Mouse (Mus musculus) forebrain, embryonic 13.5 days (tissue): ENCODE measurements around the gene Stra6l. TPM values are rescaled to one million over a fixed set of nuclear protein-coding genes. Genes with fewer than 3 reads are reported as not detected.

Source experiments
- ATAC-seq: fragments of 200-750 bp; cut with Nextera tagmentation; 2 replicates; pipeline ENCODE4 v1.8.0; 2017
- H3K27ac ChIP-seq: fragments of 300-500 bp; sonication (generic); 2 replicates; pipeline ENCODE4 v1.5.1; 2015; ENCODE audit warnings: inconsistent platforms, mild to moderate bottlenecking, moderate library complexity
- H3K27me3 ChIP-seq: fragments of 300-500 bp; sonication (generic); 2 replicates; pipeline ENCODE4 v1.6.1; 2015; ENCODE audit warnings: mild to moderate bottlenecking, inconsistent platforms
- H3K36me3 ChIP-seq: fragments of 300-500 bp; sonication (generic); 2 replicates; pipeline ENCODE4 v1.6.1; 2015; ENCODE audit warnings: mild to moderate bottlenecking, inconsistent platforms; ENCODE audit not compliant: poor library complexity, severe bottlenecking
- H3K4me1 ChIP-seq: fragments of 300-500 bp; sonication (generic); 2 replicates; pipeline ENCODE4 v1.6.1; 2015; ENCODE audit warnings: inconsistent platforms
- H3K4me2 ChIP-seq: fragments of 300-500 bp; sonication (generic); 2 replicates; pipeline ENCODE4 v1.6.1; 2015; ENCODE audit warnings: inconsistent platforms, mild to moderate bottlenecking, moderate library complexity
- H3K4me3 ChIP-seq: fragments of 300-500 bp; sonication (generic); 2 replicates; pipeline ENCODE4 v1.5.1; 2015; ENCODE audit warnings: mild to moderate bottlenecking, inconsistent platforms
- H3K9ac ChIP-seq: fragments of 300-500 bp; sonication (generic); 2 replicates; pipeline ENCODE4 v1.6.1; 2015; ENCODE audit warnings: mild to moderate bottlenecking, inconsistent platforms
- H3K9me3 ChIP-seq: fragments of 300-500 bp; sonication (generic); replicated peaks from 2 replicates; pipeline ENCODE4 v1.6.1; 2016; ENCODE audit warnings: inconsistent platforms
- WGBS: fragments of 180-500 bp; shearing (Covaris S2); methylation state at CpG from one replicate; pipeline ENCODE4 v1.1.7; 2015; 5-methylcytosine and 5-hydroxymethylcytosine counted together
- polyA plus RNA-seq: library from polyadenylated mRNA; unstranded; fragments of >200 nt; fragmentation: Nextera tagmentation; extraction: Ambion mirVana; gene quantifications from 2 replicates; pipeline ENCODE4 v1.2.1, GENCODE M21; 2015

The Stra6l gene
- polyA plus RNA-seq, 1 experiment from 2014 or later = 1.1 TPM

DNA sequence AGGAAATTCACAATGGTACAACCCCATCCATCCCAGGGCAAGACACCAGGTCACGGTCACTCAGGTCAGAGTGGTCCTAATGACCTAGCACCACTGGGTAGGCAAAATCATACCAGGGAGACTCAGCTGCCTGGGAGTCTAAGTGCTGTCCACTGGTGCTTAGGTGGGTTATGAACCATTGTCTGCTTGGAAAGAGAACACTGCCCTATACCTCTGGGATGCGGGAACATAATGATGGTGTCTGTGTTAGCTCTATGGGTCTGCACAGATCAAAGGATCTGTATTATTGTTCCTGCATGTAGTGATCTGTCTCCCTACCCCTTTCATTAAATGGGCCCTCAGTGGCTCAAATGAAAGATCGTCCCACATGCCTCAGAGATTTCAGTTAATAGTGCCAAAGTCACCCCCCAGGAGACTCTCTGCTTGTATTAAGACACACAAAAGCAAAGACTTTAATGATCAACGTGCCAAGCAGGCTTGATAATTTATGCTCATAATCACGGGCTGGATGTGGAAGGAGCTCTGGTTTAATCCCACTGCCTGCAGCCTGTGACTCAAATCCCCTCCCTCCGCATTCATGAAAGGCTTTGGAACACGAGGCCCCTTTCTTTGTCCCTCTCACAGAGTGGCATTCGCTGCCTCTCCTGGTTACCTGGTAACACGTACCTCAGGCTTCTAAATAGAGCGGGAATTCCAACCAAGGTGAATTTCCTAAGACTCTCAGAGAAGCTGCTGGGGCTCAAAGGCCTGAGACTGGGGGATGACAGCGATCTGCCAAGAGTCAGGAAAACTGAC is 25.5 kb upstream of the Stra6l start:
- ATAC-seq = peak; percentile 34
- 4% methylated on average over 11 of the region's 11 CpGs for WGBS
- Histone ChIP-seq H3K4me1 (peaks cover 92% of the 10 kb centered on the region), H3K27ac (peak overlapping the region; percentile 98), H3K9me3 (no peaks in the 10 kb centered on the region), H3K4me3 (peak overlapping the region; percentile 73), H3K9ac (peak overlapping the region; percentile 99), H3K36me3 (peaks cover 17% of the 10 kb centered on the region), H3K4me2 (peak overlapping the region; percentile 69), H3K27me3 (peaks cover 18% of the 10 kb centered on the region)

DNA sequence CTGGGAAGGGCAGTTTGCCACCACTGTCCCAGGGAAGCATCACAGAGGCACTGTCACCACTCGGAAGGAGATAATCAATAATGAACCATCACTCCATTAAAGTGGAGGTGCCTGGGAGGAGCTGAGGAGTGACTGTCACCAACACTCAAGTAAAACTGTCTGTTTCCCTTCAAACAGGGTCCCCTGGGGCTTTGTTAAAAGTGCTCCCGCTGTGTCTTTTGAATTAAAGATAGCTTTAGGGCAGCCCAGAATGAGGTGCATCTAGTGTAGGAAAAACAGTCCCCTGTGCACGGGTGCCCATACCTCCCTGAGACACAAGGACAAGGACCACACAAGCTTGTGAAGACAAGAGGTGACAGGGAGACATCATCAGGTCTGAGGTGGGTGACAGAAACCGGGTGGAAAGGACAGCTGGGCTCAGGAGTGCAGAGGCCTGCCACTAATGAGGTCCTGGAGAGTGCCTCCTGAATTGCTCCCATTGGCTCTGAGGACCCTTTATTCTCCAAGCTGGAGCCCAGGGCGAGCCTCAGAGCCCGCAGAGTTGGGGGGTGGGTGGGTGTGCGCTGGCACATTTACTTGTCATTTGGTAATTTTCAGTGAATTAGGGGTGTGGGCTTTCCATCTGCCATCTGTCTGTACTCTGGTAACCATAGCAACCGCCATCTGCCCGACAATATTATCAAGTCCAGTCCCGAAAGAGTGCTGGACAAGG is 24.3 kb upstream of the Stra6l start:
- Histone ChIP-seq H3K4me1 (peaks cover 89% of the 10 kb centered on the region), H3K9me3 (no peaks in the 10 kb centered on the region), H3K27me3 (peaks cover 24% of the 10 kb centered on the region), H3K27ac (peak overlapping the region; percentile 98), H3K9ac (peak overlapping the region; percentile 99), H3K4me3 (peak overlapping the region; percentile 73), H3K4me2 (peak overlapping the region; percentile 69), H3K36me3 (peaks cover 17% of the 10 kb centered on the region)
- 2% methylated on average over 10 of the region's 10 CpGs for WGBS
- ATAC-seq = peak; percentile 72

DNA sequence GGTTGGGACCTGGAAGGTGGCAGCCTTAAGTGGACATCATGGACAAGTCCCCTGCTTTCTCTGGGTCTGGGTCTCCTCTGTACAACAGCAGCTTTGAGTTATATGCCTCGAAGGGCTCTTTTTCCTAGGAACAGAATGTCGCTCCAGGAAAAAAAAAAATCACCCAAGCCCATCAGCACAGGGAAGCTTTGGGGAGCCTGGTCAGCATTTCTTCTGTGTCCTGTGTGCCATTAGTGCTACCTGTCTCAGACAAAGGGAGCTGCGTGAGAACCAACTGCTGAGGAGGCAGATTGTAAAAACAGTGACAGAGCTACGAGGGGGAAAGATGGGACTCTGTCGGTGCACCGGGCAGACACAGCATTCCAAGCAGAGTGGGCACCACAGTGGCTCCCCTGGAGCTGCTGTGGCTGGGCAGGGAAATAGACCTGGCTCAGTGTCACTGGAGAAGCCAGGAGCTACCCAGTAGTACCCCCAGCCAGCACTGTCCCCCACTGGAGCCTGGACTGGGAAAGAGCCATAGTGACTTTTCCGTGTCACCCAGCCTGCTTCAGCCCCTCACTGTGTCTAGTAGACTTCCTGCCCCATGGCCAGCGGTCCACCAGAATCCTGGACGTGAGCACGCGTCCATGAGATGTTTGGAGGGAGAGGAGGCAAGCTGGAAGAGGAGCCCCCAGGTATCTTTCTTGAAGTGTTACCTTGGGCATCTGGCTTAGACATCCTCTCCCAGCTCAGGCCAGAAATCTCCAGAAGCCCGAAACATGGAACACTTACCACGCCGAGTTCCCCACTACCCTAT is 23.5 kb upstream of the Stra6l start:
- Histone ChIP-seq H3K4me2 (peak overlapping the region; percentile 69), H3K27ac (peak overlapping the region; percentile 98), H3K4me1 (peaks cover 89% of the 10 kb centered on the region), H3K9me3 (no peaks in the 10 kb centered on the region), H3K36me3 (peaks cover 17% of the 10 kb centered on the region), H3K4me3 (peak overlapping the region; percentile 73), H3K27me3 (peaks cover 24% of the 10 kb centered on the region), H3K9ac (peak overlapping the region; percentile 99)
- 19% methylated on average over 14 of the region's 14 CpGs for WGBS
- ATAC-seq = no peak

DNA sequence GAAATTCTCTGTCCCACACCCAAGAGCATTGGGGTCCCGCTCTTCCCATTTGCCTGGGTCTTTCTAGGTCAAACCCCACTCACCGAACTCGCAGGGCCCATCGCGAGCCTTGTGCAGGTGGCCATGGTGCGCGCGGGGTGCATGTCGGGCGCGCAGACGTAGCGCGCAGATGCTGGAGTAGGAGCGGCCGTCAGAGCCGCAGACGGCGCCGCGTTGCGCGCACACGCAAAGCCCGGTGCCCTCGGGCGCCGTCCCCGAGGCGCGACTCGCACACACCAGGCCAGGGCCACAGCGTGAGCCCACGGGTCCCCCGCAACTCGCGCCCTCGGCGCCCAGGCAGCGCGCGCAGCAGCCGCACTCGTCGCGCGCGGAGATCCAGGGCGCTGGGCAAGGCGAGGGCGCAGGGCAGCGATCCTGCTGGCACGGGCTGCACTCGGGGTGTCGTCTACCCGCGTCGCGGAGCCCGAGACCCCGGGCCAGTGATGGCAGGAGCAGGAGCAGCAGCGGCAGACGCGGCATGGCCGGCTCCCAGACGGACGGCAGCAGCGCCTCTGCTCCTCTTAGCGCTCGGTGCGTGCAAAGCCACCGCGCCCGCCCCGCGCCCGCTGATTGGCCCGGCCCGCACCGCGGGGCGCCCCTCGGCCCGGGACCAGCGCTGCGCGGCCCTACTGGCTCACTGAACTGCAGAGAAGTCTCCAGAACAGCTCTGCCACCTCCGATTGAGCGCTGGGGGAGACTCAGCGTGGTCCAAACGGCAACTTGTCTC is 22.0 kb upstream of the Stra6l start, which contains the start of gene Igfbpl1:
TSS of gene Igfbpl1 (minus strand) at position 649 of the 766 bp plus-strand sequence.
- Histone ChIP-seq H3K27me3 (peaks cover 24% of the 10 kb centered on the region), H3K4me2 (peak within 1 kb of the TSS; percentile 69), H3K4me3 (peak within 1 kb of the TSS; percentile 73), H3K27ac (peak within 1 kb of the TSS; percentile 98), H3K36me3 (peaks cover 6% of the 10 kb centered on the region; the same call in 1 of the 2 replicates), H3K9me3 (no peaks in the 10 kb centered on the region), H3K9ac (peak within 1 kb of the TSS; percentile 99), H3K4me1 (peaks cover 89% of the 10 kb centered on the region)
- WGBS = under 1% methylated on average over 88 of the region's 91 CpGs
- ATAC-seq = peak; percentile 68

DNA sequence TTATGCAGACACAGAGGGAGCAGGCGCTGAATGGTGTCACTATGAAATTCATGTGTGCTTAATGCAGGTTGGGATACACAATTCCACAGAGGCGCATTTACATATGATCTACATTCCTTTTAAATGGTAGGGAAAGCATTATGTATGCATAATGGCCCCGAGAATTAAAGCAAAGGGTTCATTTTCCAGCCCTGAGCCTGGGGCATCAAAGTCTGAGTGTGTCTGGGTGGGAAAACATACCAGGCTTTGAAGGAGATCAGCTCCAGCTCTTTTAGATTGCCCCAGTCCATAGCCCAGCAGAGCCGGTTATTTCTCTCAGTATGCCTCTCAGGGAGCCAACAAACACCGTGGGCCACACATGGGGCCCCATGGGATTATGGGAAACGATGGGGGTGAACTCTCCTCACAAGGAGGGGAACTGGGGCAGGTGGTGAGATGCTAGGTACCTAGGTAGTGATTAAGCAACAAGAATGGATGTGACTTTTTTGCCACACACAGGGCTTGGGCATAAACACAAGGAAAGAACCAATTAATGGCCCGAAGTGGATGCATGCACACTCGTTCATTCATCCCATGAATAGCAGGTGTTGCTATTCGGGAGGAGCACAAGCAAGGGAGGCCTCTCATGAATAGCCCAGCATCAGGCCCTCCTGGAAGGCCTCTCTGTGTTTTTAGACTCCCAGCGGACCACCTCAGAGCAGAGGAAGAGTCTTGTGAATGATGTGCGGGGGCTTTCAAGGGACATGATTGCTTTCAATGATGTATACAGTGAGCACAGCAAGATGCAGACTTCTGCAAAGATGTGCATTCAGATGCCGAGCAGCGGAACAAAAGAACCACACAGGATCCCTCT is 18.3 kb upstream of the Stra6l start:
- Histone ChIP-seq H3K27me3 (peaks cover 24% of the 10 kb centered on the region), H3K4me1 (peaks cover 66% of the 10 kb centered on the region), H3K9me3 (no peaks in the 10 kb centered on the region), H3K4me2 (peak overlapping the region; percentile 36), H3K9ac (peak overlapping the region; percentile 54), H3K27ac (peak overlapping the region; percentile 90), H3K36me3 (no peaks in the 10 kb centered on the region), H3K4me3 (no peak overlapping the region)
- WGBS = 10% methylated on average over 13 of the region's 13 CpGs
- ATAC-seq = peak; percentile 27; the same call in 1 of the 2 replicates

DNA sequence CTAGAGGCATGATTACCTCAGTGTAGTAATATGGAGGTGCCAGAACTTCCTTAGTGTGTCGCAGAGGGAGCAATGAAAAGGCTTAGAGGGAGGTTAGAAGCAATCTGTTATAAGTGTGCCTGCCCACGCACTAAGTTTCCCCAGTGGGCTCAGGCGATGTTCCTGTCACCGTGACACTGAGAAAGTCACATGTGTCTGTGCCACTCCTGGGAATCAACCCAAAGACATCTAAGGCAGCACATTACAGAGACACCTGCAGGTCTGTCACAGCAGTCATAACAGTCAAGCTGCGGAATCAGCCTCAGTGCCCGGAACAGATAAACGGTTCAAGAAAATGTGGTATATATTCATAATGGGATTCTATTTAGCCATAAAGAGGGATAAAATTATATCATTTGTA is 16.5 kb upstream of the Stra6l start:
- H3K27me3 ChIP-seq = peaks cover 16% of the 10 kb centered on the region
- peaks cover 51% of the 10 kb centered on the region for H3K4me1 ChIP-seq
- no peak overlapping the region for H3K9ac ChIP-seq
- H3K9me3 ChIP-seq = no peaks in the 10 kb centered on the region
- no peak overlapping the region for H3K4me3 ChIP-seq
- no peak overlapping the region for H3K4me2 ChIP-seq
- H3K36me3 ChIP-seq = no peaks in the 10 kb centered on the region
- WGBS = 78% methylated on average over 7 of the region's 7 CpGs
- ATAC-seq = 0 out of 2 replicates have a peak, but pooled peaks have one; percentile 19
- H3K27ac ChIP-seq = no peak overlapping the region

DNA sequence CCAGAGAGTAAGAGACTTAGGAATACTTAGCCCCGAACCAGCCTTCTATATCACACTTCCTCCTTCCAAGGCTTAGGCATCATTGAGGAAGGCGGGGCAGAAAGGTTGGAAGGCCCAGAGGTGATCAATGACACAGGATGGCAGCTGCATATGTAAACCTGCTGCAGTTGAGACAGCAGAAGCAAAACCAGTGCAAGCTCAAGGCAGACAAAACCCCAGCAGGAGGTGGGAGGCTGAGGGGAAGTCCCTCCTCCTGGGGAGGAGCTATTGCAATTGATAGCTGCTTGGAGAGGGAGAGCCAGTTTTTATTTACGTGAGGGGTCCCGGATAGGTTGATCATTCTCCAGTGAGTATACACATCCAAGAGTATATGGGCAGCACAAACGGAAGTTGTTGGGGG is 15.0 kb upstream of the Stra6l start:
- no peak overlapping the region for H3K4me3 ChIP-seq

DNA sequence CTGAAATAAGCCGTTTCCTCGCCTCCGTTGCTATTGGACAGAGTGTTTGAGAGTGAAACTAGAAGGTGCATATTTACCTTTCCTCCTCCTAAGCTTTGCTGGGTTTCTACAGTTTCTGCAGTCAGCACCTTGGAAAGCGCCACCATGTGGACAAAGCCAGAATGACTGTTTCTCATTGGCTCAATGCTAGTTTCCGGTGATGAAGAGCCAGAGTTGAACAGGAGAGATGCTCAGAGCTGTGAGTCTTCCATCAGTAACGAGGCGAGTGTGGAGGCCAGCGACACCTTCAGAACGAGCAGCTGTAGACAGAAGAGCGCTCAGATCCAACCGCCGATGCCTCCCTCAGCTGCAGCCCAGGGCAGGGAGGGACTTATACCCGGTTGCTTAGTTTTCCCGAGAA is 4.1 kb upstream of the Stra6l start:
- Histone ChIP-seq H3K4me3 (no peak overlapping the region), H3K27ac (no peak overlapping the region), H3K4me1 (0 out of 2 replicates have a peak, but pooled peaks cover under 1% of the 10 kb centered on the region), H3K9ac (no peak overlapping the region), H3K36me3 (no peaks in the 10 kb centered on the region), H3K27me3 (no peaks in the 10 kb centered on the region), H3K4me2 (peak overlapping the region; percentile 17; the same call in 1 of the 2 replicates), H3K9me3 (no peaks in the 10 kb centered on the region)
- WGBS = 48% methylated on average over 14 of the region's 14 CpGs
- no peak for ATAC-seq

More for the DNA sequence above, 15.0 kb upstream of the Stra6l start:
- Histone ChIP-seq H3K9ac (no peak overlapping the region), H3K27ac (no peak overlapping the region), H3K9me3 (no peaks in the 10 kb centered on the region), H3K27me3 (0 out of 2 replicates have a peak, but pooled peaks cover 4% of the 10 kb centered on the region), H3K4me1 (peaks cover 43% of the 10 kb centered on the region), H3K36me3 (no peaks in the 10 kb centered on the region), H3K4me2 (no peak overlapping the region)
- WGBS = 31% methylated on average over 5 of the region's 5 CpGs
- ATAC-seq = no peak

DNA sequence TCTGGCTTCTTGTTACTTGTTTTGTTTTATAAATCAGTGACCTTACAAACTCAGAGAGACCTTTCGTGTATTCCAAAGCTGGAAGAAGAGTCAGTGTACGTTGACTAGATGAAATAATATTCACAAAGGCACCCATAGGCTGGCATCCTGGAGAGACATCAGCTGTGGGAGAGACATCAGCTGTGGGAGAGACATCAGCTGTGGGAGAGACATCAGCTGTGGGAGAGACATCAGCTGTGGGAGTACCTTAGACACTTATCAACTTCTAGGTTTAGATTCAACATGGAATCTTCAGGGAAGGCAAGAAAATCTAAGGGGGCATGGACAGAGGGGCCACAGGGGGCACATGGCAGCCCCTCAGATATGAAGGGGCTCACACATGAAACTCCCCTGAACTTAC is 2.2 kb upstream of the Stra6l start:
- H3K9ac ChIP-seq = no peak overlapping the region
- no peak for ATAC-seq
- no peak overlapping the region for H3K4me3 ChIP-seq
- H3K27me3 ChIP-seq = peaks cover 2% of the 10 kb centered on the region; the same call in 1 of the 2 replicates
- H3K4me2 ChIP-seq = no peak overlapping the region
- WGBS = 96% methylated on average over 2 of the region's 2 CpGs
- H3K27ac ChIP-seq = no peak overlapping the region
- 0 out of 2 replicates have a peak, but pooled peaks cover 8% of the 10 kb centered on the region for H3K4me1 ChIP-seq
- no peaks in the 10 kb centered on the region for H3K9me3 ChIP-seq
- no peaks in the 10 kb centered on the region for H3K36me3 ChIP-seq

DNA sequence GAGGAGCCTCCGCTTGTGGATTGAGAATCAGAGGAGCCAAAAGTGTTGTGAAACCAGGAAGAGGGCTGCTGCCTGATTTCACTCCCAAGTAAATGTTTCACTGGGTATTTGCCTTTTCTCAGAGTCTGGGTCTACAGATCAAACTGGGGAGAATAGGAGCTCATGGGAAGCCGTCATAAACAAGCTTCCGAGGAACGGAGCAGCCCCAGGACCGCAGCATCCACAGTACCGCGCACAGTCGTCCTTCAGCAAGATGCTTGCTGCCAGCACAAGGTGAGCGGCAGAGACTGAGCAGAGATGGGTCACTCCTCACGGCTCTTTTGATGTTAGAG is 327 bp downstream of the Stra6l start:
- Histone ChIP-seq H3K27me3 (peaks cover 2% of the 10 kb centered on the region; the same call in 1 of the 2 replicates), H3K36me3 (no peaks in the 10 kb centered on the region), H3K4me2 (no peak overlapping the region), H3K27ac (no peak overlapping the region), H3K4me1 (peaks cover 15% of the 10 kb centered on the region; the same call in 1 of the 2 replicates), H3K4me3 (no peak overlapping the region), H3K9me3 (no peaks in the 10 kb centered on the region), H3K9ac (no peak overlapping the region)
- 50% methylated on average over 10 of the region's 10 CpGs for WGBS
- no peak for ATAC-seq
